Mouse (Mus musculus) neural tube, embryonic 12.5 days (tissue): ENCODE measurements around the gene H2-DMa. TPM values are rescaled to one million over a fixed set of nuclear protein-coding genes. Genes with fewer than 3 reads are reported as not detected.
A peak's percentile ranks its signal among the peaks of the same experiment; 100 is the strongest.

Source experiments
- ATAC-seq: fragments of 200-750 bp; cut with Nextera tagmentation; 2 replicates; pipeline ENCODE4 v1.8.0; 2017; ENCODE audit warnings: low read depth, mild to moderate bottlenecking, moderate TSS enrichment, moderate library complexity; ENCODE audit not compliant: low FRiP score
- H3K27ac ChIP-seq: fragments of 300-500 bp; sonication (generic); 2 replicates; pipeline ENCODE4 v1.5.1; 2016
- H3K27me3 ChIP-seq: fragments of 300-500 bp; sonication (generic); replicated peaks from 2 replicates; pipeline ENCODE4 v1.6.1; 2016; ENCODE audit warnings: mild to moderate bottlenecking
- H3K36me3 ChIP-seq: fragments of 300-500 bp; sonication (generic); 2 replicates; pipeline ENCODE4 v1.6.1; 2016; ENCODE audit warnings: mild to moderate bottlenecking
- H3K4me1 ChIP-seq: fragments of 300-500 bp; sonication (generic); 2 replicates; pipeline ENCODE4 v1.6.1; 2016
- H3K4me2 ChIP-seq: fragments of 300-500 bp; sonication (generic); replicated peaks from 2 replicates; pipeline ENCODE4 v1.6.1; 2016; ENCODE audit warnings: mild to moderate bottlenecking
- H3K4me3 ChIP-seq: fragments of 300-500 bp; sonication (generic); 2 replicates; pipeline ENCODE4 v1.5.1; 2016
- H3K9ac ChIP-seq: fragments of 300-500 bp; sonication (generic); 2 replicates; pipeline ENCODE4 v1.6.1; 2016; ENCODE audit warnings: mild to moderate bottlenecking
- H3K9me3 ChIP-seq: fragments of 300-500 bp; sonication (generic); 2 replicates; pipeline ENCODE4 v1.6.1; 2016; ENCODE audit warnings: mild to moderate bottlenecking
- WGBS: fragments of 180-500 bp; shearing (Covaris S2); methylation state at CpG from one replicate; pipeline ENCODE4 v1.1.7; 2016; 5-methylcytosine and 5-hydroxymethylcytosine counted together
- polyA plus RNA-seq: library from polyadenylated mRNA; unstranded; fragments of >200 nt; fragmentation: Nextera tagmentation; extraction: Ambion mirVana; gene quantifications from 2 replicates; pipeline ENCODE4 v1.2.1, GENCODE M21; 2016

The H2-DMa gene
- polyA plus RNA-seq, 1 experiment from 2014 or later = 12.3 TPM

DNA sequence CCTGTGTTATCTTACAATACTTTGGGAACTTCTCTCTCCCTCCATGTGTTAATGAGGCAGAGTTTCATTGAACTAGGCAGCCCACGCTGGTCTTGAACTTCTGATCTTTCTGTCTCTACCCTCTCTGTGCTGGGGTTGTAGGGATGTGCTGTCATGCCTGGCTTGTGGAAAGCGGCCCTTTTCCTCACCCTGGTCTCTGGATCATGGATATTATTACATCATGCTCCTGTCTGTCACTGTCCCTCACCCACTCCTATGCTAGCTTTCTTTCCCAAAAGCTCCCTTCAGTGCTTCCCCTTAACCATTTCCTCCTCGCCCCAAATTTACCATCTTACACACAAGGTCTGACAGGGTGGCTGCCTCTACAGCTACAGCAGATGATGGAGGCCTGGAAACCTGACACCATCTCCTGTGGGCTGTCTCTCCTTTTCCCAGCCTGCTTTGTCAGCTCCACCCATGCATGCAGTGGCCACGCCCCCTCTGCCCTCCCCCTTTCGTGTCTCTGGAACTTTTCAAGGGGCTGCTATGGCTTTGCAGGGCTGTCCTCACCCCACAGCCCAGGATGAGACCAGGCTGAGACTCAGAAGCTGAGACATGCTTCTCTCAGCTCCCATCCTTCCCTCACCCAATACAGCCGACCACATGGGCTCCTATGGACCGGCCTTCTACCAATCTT lies 26.0 kb upstream of the H2-DMa start:
- H3K9me3 ChIP-seq = no peaks in the 10 kb centered on the region; the same call in 1 of the 2 replicates
- H3K4me3 ChIP-seq = no peak overlapping the region
- H3K27me3 ChIP-seq = no peaks in the 10 kb centered on the region
- WGBS = 37% methylated on average over 7 of the region's 7 CpGs
- H3K4me1 ChIP-seq = no peaks in the 10 kb centered on the region
- no peak overlapping the region for H3K27ac ChIP-seq
- no peak overlapping the region for H3K9ac ChIP-seq
- no peaks in the 10 kb centered on the region for H3K36me3 ChIP-seq
- no peak for ATAC-seq
- 0 out of 2 replicates have a peak overlapping the region, but pooled peaks have one; percentile 18 for H3K4me2 ChIP-seq

DNA sequence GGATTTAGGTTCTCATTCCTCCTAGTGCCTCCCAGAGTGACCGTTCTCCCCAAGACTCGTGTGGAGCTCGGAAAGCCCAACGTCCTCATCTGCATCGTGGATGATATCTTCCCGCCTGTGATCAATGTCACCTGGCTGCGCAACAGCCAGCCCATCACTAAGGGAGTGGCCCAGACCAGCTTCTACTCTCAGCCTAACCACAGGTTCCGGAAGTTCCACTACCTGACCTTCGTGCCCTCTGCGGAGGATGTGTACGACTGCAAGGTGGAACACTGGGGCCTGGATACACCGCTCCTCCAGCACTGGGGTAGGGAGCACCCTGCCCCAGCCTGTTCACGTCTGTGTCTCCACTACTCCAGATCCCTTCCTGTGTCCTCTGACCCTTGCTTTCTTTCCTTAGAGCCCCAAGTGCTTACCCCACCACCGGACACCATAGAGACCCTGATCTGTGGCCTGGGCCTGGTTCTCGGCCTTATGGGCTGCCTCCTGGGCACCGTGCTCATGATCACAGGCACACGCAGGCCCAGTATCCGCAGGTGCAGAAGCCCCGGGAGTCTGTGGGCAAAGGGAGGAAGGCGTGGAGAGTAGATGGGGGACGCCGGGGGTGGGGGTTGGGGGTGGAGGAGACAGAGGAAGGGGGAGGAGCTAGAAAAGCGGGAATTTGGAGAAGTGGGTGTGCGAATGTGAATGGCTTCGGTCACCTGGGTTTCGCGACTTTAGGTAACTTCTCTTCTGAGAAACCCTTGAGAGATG lies 24.9 kb upstream of the H2-DMa start:
- H3K27ac ChIP-seq = no peak overlapping the region
- no peak overlapping the region for H3K4me2 ChIP-seq
- H3K27me3 ChIP-seq = no peaks in the 10 kb centered on the region
- no peaks in the 10 kb centered on the region; the same call in 1 of the 2 replicates for H3K9me3 ChIP-seq
- no peak overlapping the region for H3K9ac ChIP-seq
- no peak overlapping the region for H3K4me3 ChIP-seq
- no peaks in the 10 kb centered on the region for H3K36me3 ChIP-seq
- no peaks in the 10 kb centered on the region for H3K4me1 ChIP-seq
- 89% methylated on average over 27 of the region's 27 CpGs for WGBS
- no peak for ATAC-seq

DNA sequence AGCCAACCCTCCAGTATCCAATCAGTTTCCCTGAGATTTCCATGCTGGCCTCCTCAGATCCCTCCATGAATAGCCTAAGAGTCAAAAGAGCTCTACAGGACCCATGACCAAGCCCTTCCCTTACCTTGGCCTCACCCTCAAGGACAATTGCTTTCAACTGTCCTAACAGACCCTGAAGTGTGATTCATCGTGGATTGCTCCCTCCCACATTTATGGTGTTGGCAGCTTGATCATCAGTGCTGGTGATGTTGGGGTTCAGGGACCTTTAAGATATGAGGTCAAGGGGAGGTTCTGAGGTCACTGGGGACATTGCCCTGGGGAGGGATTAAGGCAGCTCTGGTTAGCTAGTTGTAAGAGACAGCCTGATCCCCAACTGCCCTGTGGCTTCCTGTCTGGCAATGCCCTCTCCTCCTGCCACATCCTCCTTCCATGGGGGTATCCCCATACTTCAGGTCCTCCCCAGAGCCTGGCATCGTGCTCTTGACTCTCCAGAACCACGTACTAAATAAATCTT lies 22.8 kb upstream of the H2-DMa start:
- Histone ChIP-seq H3K9ac (no peak overlapping the region), H3K36me3 (no peaks in the 10 kb centered on the region), H3K27me3 (no peaks in the 10 kb centered on the region), H3K4me1 (no peaks in the 10 kb centered on the region), H3K27ac (no peak overlapping the region), H3K4me2 (no peak overlapping the region), H3K9me3 (no peaks in the 10 kb centered on the region; the same call in 1 of the 2 replicates), H3K4me3 (no peak overlapping the region)
- 79% methylated on average over 3 of the region's 3 CpGs for WGBS
- ATAC-seq = no peak

GRCm38 (mm10) chr17:34097272-34097671 lies 22.1 kb upstream of the H2-DMa start:
- no peaks in the 10 kb centered on the region for H3K4me1 ChIP-seq
- no peak for ATAC-seq
- H3K4me2 ChIP-seq = no peak overlapping the region

GRCm38 (mm10) chr17:34098709-34099479 lies 20.4 kb upstream of the H2-DMa start:
- H3K27me3 ChIP-seq = no peaks in the 10 kb centered on the region
- no peak overlapping the region for H3K27ac ChIP-seq
- no peak overlapping the region for H3K4me3 ChIP-seq
- H3K4me2 ChIP-seq = no peak overlapping the region
- no peaks in the 10 kb centered on the region for H3K4me1 ChIP-seq
- H3K9ac ChIP-seq = no peak overlapping the region
- H3K36me3 ChIP-seq = no peaks in the 10 kb centered on the region
- no peak for ATAC-seq
- H3K9me3 ChIP-seq = no peaks in the 10 kb centered on the region; the same call in 1 of the 2 replicates
- WGBS = 63% methylated on average over 10 of the region's 10 CpGs

More at GRCm38 (mm10) chr17:34097272-34097671, 22.1 kb upstream of the H2-DMa start:
- H3K4me3 ChIP-seq = no peak overlapping the region
- no peaks in the 10 kb centered on the region for H3K36me3 ChIP-seq
- no peaks in the 10 kb centered on the region; the same call in 1 of the 2 replicates for H3K9me3 ChIP-seq
- H3K9ac ChIP-seq = no peak overlapping the region
- H3K27me3 ChIP-seq = no peaks in the 10 kb centered on the region
- 72% methylated on average over 5 of the region's 5 CpGs for WGBS
- H3K27ac ChIP-seq = no peak overlapping the region

GRCm38 (mm10) chr17:34099531-34099930 lies 19.8 kb upstream of the H2-DMa start:
- H3K27me3 ChIP-seq = no peaks in the 10 kb centered on the region
- H3K4me3 ChIP-seq = no peak overlapping the region
- H3K36me3 ChIP-seq = no peaks in the 10 kb centered on the region
- no peaks in the 10 kb centered on the region; the same call in 1 of the 2 replicates for H3K9me3 ChIP-seq
- H3K4me2 ChIP-seq = no peak overlapping the region
- no peaks in the 10 kb centered on the region for H3K4me1 ChIP-seq
- 67% methylated on average over 5 of the region's 5 CpGs for WGBS
- no peak for ATAC-seq
- H3K9ac ChIP-seq = no peak overlapping the region
- H3K27ac ChIP-seq = no peak overlapping the region

GRCm38 (mm10) chr17:34101185-34101584 lies 18.2 kb upstream of the H2-DMa start:
- H3K4me2 ChIP-seq = peak overlapping the region; percentile 46; the same call in 1 of the 2 replicates
- H3K27ac ChIP-seq = no peak overlapping the region
- ATAC-seq = peak; percentile 13
- H3K9me3 ChIP-seq = no peaks in the 10 kb centered on the region; the same call in 1 of the 2 replicates
- WGBS = 33% methylated on average over 5 of the region's 5 CpGs
- no peaks in the 10 kb centered on the region for H3K27me3 ChIP-seq
- H3K4me1 ChIP-seq = no peaks in the 10 kb centered on the region
- H3K36me3 ChIP-seq = no peaks in the 10 kb centered on the region
- no peak overlapping the region for H3K9ac ChIP-seq
- H3K4me3 ChIP-seq = 0 out of 2 replicates have a peak overlapping the region, but pooled peaks have one; percentile 8

DNA sequence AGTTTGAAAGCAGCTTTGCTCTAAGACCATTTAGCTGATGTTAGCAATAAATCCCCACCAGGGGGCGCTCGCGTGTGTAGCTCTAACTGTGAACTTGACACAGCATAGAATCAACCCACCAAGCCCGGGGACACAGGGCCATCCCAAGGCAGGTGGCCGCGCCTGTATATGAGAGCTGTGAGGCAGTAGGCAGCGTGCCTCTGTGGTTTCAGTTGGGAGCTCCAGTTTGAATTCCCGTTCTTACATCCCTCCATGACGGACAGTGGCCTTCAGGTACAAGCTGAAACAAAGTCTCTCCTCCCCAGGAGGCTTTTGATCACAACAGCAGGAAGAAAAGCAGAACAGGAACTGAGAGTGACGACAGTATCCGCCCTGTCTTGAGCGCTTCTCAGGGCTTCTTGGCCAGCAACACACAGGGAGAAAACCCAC lies 17.7 kb upstream of the H2-DMa start:
- H3K4me1 ChIP-seq = no peaks in the 10 kb centered on the region
- H3K4me3 ChIP-seq = 0 out of 2 replicates have a peak overlapping the region, but pooled peaks have one; percentile 8
- WGBS = 9% methylated on average over 12 of the region's 12 CpGs
- no peaks in the 10 kb centered on the region for H3K27me3 ChIP-seq
- peak; percentile 80 for ATAC-seq
- H3K27ac ChIP-seq = no peak overlapping the region
- H3K9ac ChIP-seq = no peak overlapping the region
- no peaks in the 10 kb centered on the region; the same call in 1 of the 2 replicates for H3K9me3 ChIP-seq
- no peaks in the 10 kb centered on the region for H3K36me3 ChIP-seq
- peak overlapping the region; percentile 46 for H3K4me2 ChIP-seq

- WGBS = 86% methylated on average over 6 of the region's 6 CpGs
- H3K4me2 ChIP-seq = no peak overlapping the region
- H3K36me3 ChIP-seq = no peaks in the 10 kb centered on the region
- no peak for ATAC-seq
- no peaks in the 10 kb centered on the region; the same call in 1 of the 2 replicates for H3K9me3 ChIP-seq
- no peak overlapping the region for H3K9ac ChIP-seq
- no peaks in the 10 kb centered on the region for H3K27me3 ChIP-seq
- no peaks in the 10 kb centered on the region for H3K4me1 ChIP-seq
- H3K4me3 ChIP-seq = no peak overlapping the region
- H3K27ac ChIP-seq = no peak overlapping the region
Observed at GRCm38 (mm10) chr17:34102831-34103230, 16.5 kb upstream of the H2-DMa start.

GRCm38 (mm10) chr17:34104804-34105203 lies 14.5 kb upstream of the H2-DMa start:
- Histone ChIP-seq H3K27ac (no peak overlapping the region), H3K9ac (no peak overlapping the region), H3K4me1 (no peaks in the 10 kb centered on the region), H3K36me3 (peaks cover 9% of the 10 kb centered on the region; the same call in 1 of the 2 replicates), H3K27me3 (no peaks in the 10 kb centered on the region), H3K9me3 (no peaks in the 10 kb centered on the region; the same call in 1 of the 2 replicates), H3K4me3 (no peak overlapping the region), H3K4me2 (no peak overlapping the region)
- ATAC-seq = no peak
- WGBS = 87% methylated on average over 9 of the region's 9 CpGs

DNA sequence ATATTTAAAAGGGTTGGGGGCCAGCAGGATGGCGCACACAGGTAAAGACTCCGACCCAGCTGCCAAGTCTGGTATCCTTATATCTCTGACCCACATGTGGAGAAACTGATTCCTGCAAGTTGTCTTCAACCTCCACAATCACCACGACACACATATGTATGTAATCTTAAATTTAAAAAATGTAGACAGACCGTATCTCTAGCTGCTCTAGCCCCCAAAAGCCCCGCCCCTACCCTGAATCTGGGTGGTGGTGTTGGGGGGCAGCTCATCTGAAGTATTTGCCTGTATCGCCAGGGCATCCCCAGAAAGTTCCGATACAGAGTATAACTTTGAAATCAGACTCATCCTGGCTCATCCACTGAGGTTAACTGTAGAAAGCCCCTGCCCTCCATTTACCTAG lies 12.8 kb upstream of the H2-DMa start:
- Histone ChIP-seq H3K9ac (no peak overlapping the region), H3K4me2 (no peak overlapping the region), H3K4me3 (no peak overlapping the region), H3K27ac (no peak overlapping the region), H3K36me3 (peaks cover 25% of the 10 kb centered on the region), H3K4me1 (no peaks in the 10 kb centered on the region; the same call in 1 of the 2 replicates), H3K9me3 (no peaks in the 10 kb centered on the region; the same call in 1 of the 2 replicates), H3K27me3 (no peaks in the 10 kb centered on the region)
- ATAC-seq = no peak
- WGBS = 88% methylated on average over 7 of the region's 7 CpGs
